Mouse (Mus musculus): ENCODE measurements around the gene Tex264. TPM values are rescaled to one million over a fixed set of nuclear protein-coding genes. Genes with fewer than 3 reads are reported as not detected.

Tex264 gene
- polyA plus RNA-seq, 1 experiment: 82.9 TPM

GRCm38 (mm10) chr9:106655884-106656720, 29.6 kb downstream of the Tex264 start, which contains the start of gene Grm2:
TSS of gene Grm2 (minus strand) at chr9:106656082.
- Histone ChIP-seq H3K4me1 (ENCODE audit: control insufficient read depth, insufficient read depth, low read length) (no peaks in the 10 kb centered on the region; the same call in 1 of the 2 replicates), H3K36me3 (ENCODE audit: control insufficient read depth, insufficient read depth, low read length) (no peaks in the 10 kb centered on the region), H3K4me3 (ENCODE audit: control insufficient read depth, low read depth, low read length) (no peak within 1 kb of the TSS), H3K27me3 (ENCODE audit: control insufficient read depth, insufficient read depth, low read length) (no peaks in the 10 kb centered on the region), H3K27ac (ENCODE audit: control insufficient read depth, insufficient read depth, low read depth, low read length) (no peak within 1 kb of the TSS)
- TF ChIP-seq CTCF (IDR thresholded peaks at IDR 0.05; ENCODE audit: control insufficient read depth, insufficient read depth, insufficient replicate concordance, low read depth, low read length) (no peak), POLR2A (IDR thresholded peaks at IDR 0.05; ENCODE audit: control insufficient read depth, low read depth, low read length) (no peak)

- Histone ChIP-seq H3K27ac (ENCODE audit: control insufficient read depth, insufficient read depth, low read depth, low read length) (no peak overlapping the region), H3K4me1 (ENCODE audit: control insufficient read depth, insufficient read depth, low read length) (peaks cover 10% of the 10 kb centered on the region), H3K36me3 (ENCODE audit: control insufficient read depth, insufficient read depth, low read length) (no peaks in the 10 kb centered on the region), H3K27me3 (ENCODE audit: control insufficient read depth, insufficient read depth, low read length) (no peaks in the 10 kb centered on the region), H3K4me3 (ENCODE audit: control insufficient read depth, low read depth, low read length) (no peak overlapping the region)
- TF ChIP-seq POLR2A (IDR thresholded peaks at IDR 0.05; ENCODE audit: control insufficient read depth, low read depth, low read length): no peak
- TF ChIP-seq CTCF (IDR thresholded peaks at IDR 0.05; ENCODE audit: control insufficient read depth, insufficient read depth, insufficient replicate concordance, low read depth, low read length): peak; percentile 15; the same call in 1 of the 2 replicates
Measured at GRCm38 (mm10) chr9:106652720-106653119, 33.0 kb downstream of the Tex264 start.

- Histone ChIP-seq H3K36me3 (ENCODE audit: control insufficient read depth, insufficient read depth, low read length) (no peaks in the 10 kb centered on the region), H3K4me3 (ENCODE audit: control insufficient read depth, low read depth, low read length) (no peak overlapping the region), H3K27ac (ENCODE audit: control insufficient read depth, insufficient read depth, low read depth, low read length) (no peak overlapping the region), H3K27me3 (ENCODE audit: control insufficient read depth, insufficient read depth, low read length) (no peaks in the 10 kb centered on the region), H3K4me1 (ENCODE audit: control insufficient read depth, insufficient read depth, low read length) (peaks cover 10% of the 10 kb centered on the region)
- TF ChIP-seq POLR2A (IDR thresholded peaks at IDR 0.05; ENCODE audit: control insufficient read depth, low read depth, low read length) (no peak), CTCF (IDR thresholded peaks at IDR 0.05; ENCODE audit: control insufficient read depth, insufficient read depth, insufficient replicate concordance, low read depth, low read length) (no peak)
Measured at GRCm38 (mm10) chr9:106647226-106647625, 38.5 kb downstream of the Tex264 start.

GRCm38 (mm10) chr9:106645684-106646271, 39.9 kb downstream of the Tex264 start:
- TF ChIP-seq CTCF (IDR thresholded peaks at IDR 0.05; ENCODE audit: control insufficient read depth, insufficient read depth, insufficient replicate concordance, low read depth, low read length) (no peak), POLR2A (IDR thresholded peaks at IDR 0.05; ENCODE audit: control insufficient read depth, low read depth, low read length) (no peak)
- Histone ChIP-seq H3K27ac (ENCODE audit: control insufficient read depth, insufficient read depth, low read depth, low read length) (no peak overlapping the region), H3K4me3 (ENCODE audit: control insufficient read depth, low read depth, low read length) (no peak overlapping the region), H3K27me3 (ENCODE audit: control insufficient read depth, insufficient read depth, low read length) (no peaks in the 10 kb centered on the region), H3K36me3 (ENCODE audit: control insufficient read depth, insufficient read depth, low read length) (no peaks in the 10 kb centered on the region), H3K4me1 (ENCODE audit: control insufficient read depth, insufficient read depth, low read length) (peaks cover 7% of the 10 kb centered on the region)

- H3K36me3 ChIP-seq (ENCODE audit: control insufficient read depth, insufficient read depth, low read length): no peaks in the 10 kb centered on the region
Measured at GRCm38 (mm10) chr9:106643787-106644186, 41.9 kb downstream of the Tex264 start.

GRCm38 (mm10) chr9:106643128-106643527, 42.6 kb downstream of the Tex264 start:
- Histone ChIP-seq H3K27me3 (ENCODE audit: control insufficient read depth, insufficient read depth, low read length) (no peaks in the 10 kb centered on the region), H3K4me3 (ENCODE audit: control insufficient read depth, low read depth, low read length) (no peak overlapping the region), H3K27ac (ENCODE audit: control insufficient read depth, insufficient read depth, low read depth, low read length) (no peak overlapping the region), H3K4me1 (ENCODE audit: control insufficient read depth, insufficient read depth, low read length) (no peaks in the 10 kb centered on the region), H3K36me3 (ENCODE audit: control insufficient read depth, insufficient read depth, low read length) (no peaks in the 10 kb centered on the region)
- peak; percentile 96 for TF ChIP-seq CTCF (IDR thresholded peaks at IDR 0.05; ENCODE audit: control insufficient read depth, insufficient read depth, insufficient replicate concordance, low read depth, low read length)
- no peak for TF ChIP-seq POLR2A (IDR thresholded peaks at IDR 0.05; ENCODE audit: control insufficient read depth, low read depth, low read length)

More at GRCm38 (mm10) chr9:106643787-106644186, 41.9 kb downstream of the Tex264 start:
- Histone ChIP-seq H3K27me3 (ENCODE audit: control insufficient read depth, insufficient read depth, low read length) (no peaks in the 10 kb centered on the region), H3K4me3 (ENCODE audit: control insufficient read depth, low read depth, low read length) (no peak overlapping the region), H3K4me1 (ENCODE audit: control insufficient read depth, insufficient read depth, low read length) (no peaks in the 10 kb centered on the region), H3K27ac (ENCODE audit: control insufficient read depth, insufficient read depth, low read depth, low read length) (no peak overlapping the region)
- TF ChIP-seq POLR2A (IDR thresholded peaks at IDR 0.05; ENCODE audit: control insufficient read depth, low read depth, low read length) (no peak), CTCF (IDR thresholded peaks at IDR 0.05; ENCODE audit: control insufficient read depth, insufficient read depth, insufficient replicate concordance, low read depth, low read length) (peak; percentile 18; the same call in 1 of the 2 replicates)

GRCm38 (mm10) chr9:106641346-106641745, 44.4 kb downstream of the Tex264 start:
- Histone ChIP-seq H3K4me3 (ENCODE audit: control insufficient read depth, low read depth, low read length) (no peak overlapping the region; the same call in 1 of the 2 replicates), H3K36me3 (ENCODE audit: control insufficient read depth, insufficient read depth, low read length) (no peaks in the 10 kb centered on the region), H3K4me1 (ENCODE audit: control insufficient read depth, insufficient read depth, low read length) (no peaks in the 10 kb centered on the region), H3K27me3 (ENCODE audit: control insufficient read depth, insufficient read depth, low read length) (no peaks in the 10 kb centered on the region), H3K27ac (ENCODE audit: control insufficient read depth, insufficient read depth, low read depth, low read length) (no peak overlapping the region)
- TF ChIP-seq POLR2A (IDR thresholded peaks at IDR 0.05; ENCODE audit: control insufficient read depth, low read depth, low read length): no peak
- no peak for TF ChIP-seq CTCF (IDR thresholded peaks at IDR 0.05; ENCODE audit: control insufficient read depth, insufficient read depth, insufficient replicate concordance, low read depth, low read length)
